Mouse (Mus musculus): ENCODE measurements at regions not wholly inside any gene's neighbourhood (a gene's known extent, or its start where the extent isn't known, plus 50 kb on each side); places are given as distances from the start of the nearest gene placed in this dataset.

DNA sequence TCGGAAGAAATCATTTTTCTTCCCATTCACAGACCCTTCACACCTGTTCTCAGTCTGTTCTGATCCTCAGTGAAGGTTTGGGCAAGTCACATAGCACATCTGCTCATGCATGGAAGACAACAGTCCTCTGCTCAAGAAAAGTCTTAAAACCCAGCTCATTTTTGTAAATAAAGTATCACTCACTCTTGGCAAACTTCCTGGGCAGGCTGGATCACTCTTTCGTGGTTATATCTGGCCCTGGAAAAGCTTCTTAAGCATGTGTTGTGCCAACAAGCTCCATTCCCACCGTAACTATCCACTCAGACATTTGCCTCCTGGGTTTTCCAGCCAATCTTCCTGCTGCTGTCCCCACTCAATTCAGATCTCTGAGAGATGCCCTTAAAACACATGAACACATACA lies 103.2 kb upstream of the Cep85l start:
- Histone ChIP-seq H3K9ac (ENCODE audit: low read length) (no peak overlapping the region), H3K4me3 (ENCODE audit: low read length) (no peak overlapping the region), H3K27ac (ENCODE audit: low read length) (no peak overlapping the region), H3K4me1 (ENCODE audit: control insufficient read depth, insufficient read depth, low read length) (no peaks in the 10 kb centered on the region), H3K9me3 (replicated peaks; ENCODE audit: control insufficient read depth, low read length) (no peaks in the 10 kb centered on the region), H3K36me3 (ENCODE audit: control insufficient read depth, insufficient read depth) (no peaks in the 10 kb centered on the region), H3K4me2 (ENCODE audit: low read depth, low read length) (no peak overlapping the region), H3K27me3 (ENCODE audit: control insufficient read depth, insufficient read depth, low read length) (no peaks in the 10 kb centered on the region)
- 48% methylated on average over 3 of the region's 3 CpGs for WGBS
- no peak for ATAC-seq (replicated peaks; ENCODE audit: extremely low read depth, insufficient read depth, low FRiP score)

DNA sequence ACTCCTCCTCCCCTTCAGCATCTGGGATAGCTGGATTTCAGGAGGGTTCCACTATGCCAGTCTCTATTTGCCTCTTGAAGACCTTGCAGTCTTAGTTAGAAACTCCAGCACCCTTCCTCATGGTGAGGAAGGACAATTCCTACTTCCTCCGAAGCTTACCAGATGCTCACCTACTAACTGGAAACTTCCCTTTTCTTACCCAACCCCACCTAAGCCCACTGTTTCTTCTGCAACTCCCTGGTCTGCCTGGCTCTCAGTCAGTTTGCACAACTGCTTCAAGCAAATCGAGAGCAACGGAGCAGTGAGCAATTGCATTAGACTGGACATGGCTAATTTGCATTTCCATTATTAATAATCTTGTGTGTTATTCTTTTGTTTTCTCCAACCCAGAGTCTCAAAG lies 90.5 kb upstream of the Cep85l start:
- no peaks in the 10 kb centered on the region for H3K27me3 ChIP-seq (ENCODE audit: control insufficient read depth, insufficient read depth, low read length)
- no peak overlapping the region for H3K4me3 ChIP-seq (ENCODE audit: low read length)
- no peak overlapping the region for H3K9ac ChIP-seq (ENCODE audit: low read length)
- peaks cover 2% of the 10 kb centered on the region; the same call in 1 of the 2 replicates for H3K36me3 ChIP-seq (ENCODE audit: control insufficient read depth, insufficient read depth)
- no peak for ATAC-seq (replicated peaks; ENCODE audit: extremely low read depth, insufficient read depth, low FRiP score)
- H3K9me3 ChIP-seq (replicated peaks; ENCODE audit: control insufficient read depth, low read length), result peaks cover 19% of the 10 kb centered on the region
- no peak overlapping the region for H3K27ac ChIP-seq (ENCODE audit: low read length)
- no peak overlapping the region for H3K4me2 ChIP-seq (ENCODE audit: low read depth, low read length)
- WGBS, result 88% methylated on average over 3 of the region's 3 CpGs
- H3K4me1 ChIP-seq (ENCODE audit: control insufficient read depth, insufficient read depth, low read length), result peaks cover 7% of the 10 kb centered on the region

DNA sequence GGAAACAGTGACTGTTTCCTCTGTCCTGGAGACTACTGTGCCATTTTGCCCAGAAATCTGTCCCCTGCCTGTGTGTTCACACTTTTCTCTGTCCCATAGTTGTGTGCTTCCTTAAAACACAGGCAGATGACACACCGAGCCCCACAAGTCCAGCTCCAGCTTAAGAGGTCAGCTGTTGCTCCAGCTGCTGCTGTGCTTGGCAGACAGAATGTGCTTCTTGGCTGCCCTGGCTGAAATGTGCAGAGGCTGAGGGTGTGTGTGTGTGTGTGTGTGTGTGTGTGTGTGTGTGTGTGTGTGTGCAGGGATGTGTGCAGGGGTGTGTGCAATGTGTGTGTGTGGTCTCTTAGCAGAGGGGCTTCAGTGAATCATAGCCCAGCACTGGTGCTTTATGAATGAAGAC lies 89.9 kb upstream of the Cep85l start:
- Histone ChIP-seq H3K36me3 (ENCODE audit: control insufficient read depth, insufficient read depth) (peaks cover 2% of the 10 kb centered on the region; the same call in 1 of the 2 replicates), H3K9ac (ENCODE audit: low read length) (no peak overlapping the region), H3K4me2 (ENCODE audit: low read depth, low read length) (no peak overlapping the region), H3K27ac (ENCODE audit: low read length) (peak overlapping the region; percentile 59), H3K27me3 (ENCODE audit: control insufficient read depth, insufficient read depth, low read length) (no peaks in the 10 kb centered on the region), H3K9me3 (replicated peaks; ENCODE audit: control insufficient read depth, low read length) (peaks cover 19% of the 10 kb centered on the region), H3K4me1 (ENCODE audit: control insufficient read depth, insufficient read depth, low read length) (peaks cover 10% of the 10 kb centered on the region), H3K4me3 (ENCODE audit: low read length) (no peak overlapping the region)
- 38% methylated on average over 1 of the region's 1 CpGs for WGBS
- ATAC-seq (replicated peaks; ENCODE audit: extremely low read depth, insufficient read depth, low FRiP score), result 0 out of 2 replicates have a peak, but pooled peaks have one; percentile 35

DNA sequence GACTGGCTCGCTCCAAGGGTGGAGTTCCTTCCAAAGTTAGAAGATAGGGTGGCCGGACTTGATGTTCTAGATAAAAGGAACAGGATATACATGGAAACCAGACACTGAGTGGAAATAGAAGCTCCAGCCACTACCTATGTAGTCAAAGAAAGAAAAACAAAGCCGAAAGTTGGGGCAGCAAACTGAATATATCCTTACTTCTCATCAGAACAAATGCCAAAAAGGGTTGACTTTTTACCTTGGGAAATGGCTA lies 88.5 kb upstream of the Cep85l start:
- WGBS, result 80% methylated on average over 3 of the region's 3 CpGs
- H3K27ac ChIP-seq (ENCODE audit: low read length), result no peak overlapping the region
- peaks cover 15% of the 10 kb centered on the region for H3K9me3 ChIP-seq (replicated peaks; ENCODE audit: control insufficient read depth, low read length)
- H3K4me1 ChIP-seq (ENCODE audit: control insufficient read depth, insufficient read depth, low read length), result peaks cover 17% of the 10 kb centered on the region
- no peak overlapping the region for H3K4me3 ChIP-seq (ENCODE audit: low read length)
- H3K4me2 ChIP-seq (ENCODE audit: low read depth, low read length), result no peak overlapping the region
- H3K36me3 ChIP-seq (ENCODE audit: control insufficient read depth, insufficient read depth), result peaks cover 2% of the 10 kb centered on the region; the same call in 1 of the 2 replicates
- no peaks in the 10 kb centered on the region for H3K27me3 ChIP-seq (ENCODE audit: control insufficient read depth, insufficient read depth, low read length)
- H3K9ac ChIP-seq (ENCODE audit: low read length), result no peak overlapping the region
- ATAC-seq (replicated peaks; ENCODE audit: extremely low read depth, insufficient read depth, low FRiP score), result no peak

DNA sequence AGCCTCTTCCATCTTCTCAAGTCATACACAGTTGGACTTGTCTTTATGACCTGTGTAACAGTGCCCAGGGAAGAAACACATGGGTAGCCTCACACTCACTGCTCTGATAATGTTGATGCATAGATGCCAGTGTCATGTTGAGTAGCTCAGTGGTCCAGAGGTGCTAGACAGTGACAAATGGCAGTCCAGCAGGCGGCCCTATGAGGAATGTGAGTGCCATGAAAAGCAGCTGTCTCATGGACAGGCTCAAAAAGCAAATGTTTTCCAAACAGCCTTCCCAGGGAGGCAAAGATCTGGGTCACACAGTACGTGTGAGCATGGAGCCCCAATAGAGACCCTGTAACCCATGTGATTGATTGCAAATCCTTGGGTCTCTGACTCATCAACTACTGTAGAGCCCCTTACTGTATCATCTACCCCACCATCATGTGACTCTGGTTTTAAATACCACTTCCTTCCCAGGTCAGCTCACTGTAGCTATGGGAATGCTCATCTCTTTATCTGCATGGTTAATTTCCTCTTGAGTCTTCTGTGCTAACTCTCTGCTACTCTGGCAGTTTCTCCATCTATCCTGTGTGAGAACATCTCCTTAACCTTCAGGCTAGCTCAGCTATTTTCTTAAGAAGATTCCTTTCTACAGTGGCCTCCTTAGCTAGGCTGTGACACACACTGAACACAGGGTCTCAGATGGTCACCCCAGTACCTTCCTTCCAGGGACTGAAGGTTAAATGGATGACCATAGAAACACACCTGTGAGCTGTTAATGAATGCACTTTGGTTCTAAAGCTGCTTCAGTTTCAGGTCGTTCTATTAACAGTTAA lies 87.9 kb upstream of the Cep85l start:
- H3K9ac ChIP-seq (ENCODE audit: low read length), result no peak overlapping the region
- peak overlapping the region; percentile 64 for H3K27ac ChIP-seq (ENCODE audit: low read length)
- peaks cover 2% of the 10 kb centered on the region; the same call in 1 of the 2 replicates for H3K36me3 ChIP-seq (ENCODE audit: control insufficient read depth, insufficient read depth)
- H3K4me3 ChIP-seq (ENCODE audit: low read length), result no peak overlapping the region
- ATAC-seq (replicated peaks; ENCODE audit: extremely low read depth, insufficient read depth, low FRiP score), result no peak
- WGBS, result 55% methylated on average over 3 of the region's 3 CpGs
- H3K27me3 ChIP-seq (ENCODE audit: control insufficient read depth, insufficient read depth, low read length), result no peaks in the 10 kb centered on the region
- no peak overlapping the region for H3K4me2 ChIP-seq (ENCODE audit: low read depth, low read length)
- peaks cover 23% of the 10 kb centered on the region for H3K4me1 ChIP-seq (ENCODE audit: control insufficient read depth, insufficient read depth, low read length)
- H3K9me3 ChIP-seq (replicated peaks; ENCODE audit: control insufficient read depth, low read length), result peaks cover 14% of the 10 kb centered on the region

DNA sequence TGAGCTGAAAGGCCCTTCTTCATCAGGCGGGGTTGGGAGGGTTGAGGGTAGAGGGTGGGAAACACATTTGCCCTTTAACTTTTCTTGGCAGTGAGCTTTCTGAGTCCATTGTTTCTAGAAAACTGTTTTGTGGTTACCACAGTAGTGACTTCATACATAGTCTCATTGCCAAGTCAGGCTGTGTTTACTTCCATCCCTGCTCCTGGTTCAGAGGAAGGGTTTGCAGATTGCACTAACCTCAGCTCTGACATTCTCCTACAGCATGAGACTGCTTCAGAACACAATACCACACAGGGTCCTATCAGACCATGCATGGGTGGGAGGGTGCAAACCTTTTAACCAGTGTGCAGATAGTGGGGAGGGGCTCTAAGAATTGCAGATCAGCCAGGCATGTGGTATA lies 87.1 kb upstream of the Cep85l start:
- Histone ChIP-seq H3K9ac (ENCODE audit: low read length) (0 out of 2 replicates have a peak overlapping the region, but pooled peaks have one; percentile 21), H3K9me3 (replicated peaks; ENCODE audit: control insufficient read depth, low read length) (peaks cover 8% of the 10 kb centered on the region), H3K27me3 (ENCODE audit: control insufficient read depth, insufficient read depth, low read length) (no peaks in the 10 kb centered on the region), H3K4me1 (ENCODE audit: control insufficient read depth, insufficient read depth, low read length) (peaks cover 28% of the 10 kb centered on the region), H3K27ac (ENCODE audit: low read length) (peak overlapping the region; percentile 69), H3K36me3 (ENCODE audit: control insufficient read depth, insufficient read depth) (peaks cover under 1% of the 10 kb centered on the region; the same call in 1 of the 2 replicates), H3K4me3 (ENCODE audit: low read length) (no peak overlapping the region), H3K4me2 (ENCODE audit: low read depth, low read length) (no peak overlapping the region)
- 55% methylated on average over 1 of the region's 1 CpGs for WGBS
- peak; percentile 75 for ATAC-seq (replicated peaks; ENCODE audit: extremely low read depth, insufficient read depth, low FRiP score)

DNA sequence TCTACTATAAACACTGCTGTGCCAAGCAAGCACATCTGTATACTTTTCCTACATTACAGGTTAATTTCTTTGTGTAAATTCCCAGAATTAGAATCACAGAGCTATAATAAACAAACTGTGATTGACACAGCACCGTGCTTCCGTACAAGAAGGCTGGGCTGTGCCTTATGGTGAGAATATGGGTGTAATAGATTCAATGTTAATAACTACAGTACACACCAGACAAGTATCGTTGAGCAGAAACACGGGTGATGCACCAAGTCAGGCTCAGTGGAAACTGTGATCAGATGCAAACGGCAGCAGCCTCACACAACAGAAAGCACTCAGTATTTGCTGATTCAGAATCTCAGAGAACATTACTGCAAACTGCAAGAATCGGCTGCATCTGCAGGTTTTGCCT lies 86.5 kb upstream of the Cep85l start:
- Histone ChIP-seq H3K4me1 (ENCODE audit: control insufficient read depth, insufficient read depth, low read length) (peaks cover 31% of the 10 kb centered on the region), H3K9ac (ENCODE audit: low read length) (no peak overlapping the region), H3K27me3 (ENCODE audit: control insufficient read depth, insufficient read depth, low read length) (no peaks in the 10 kb centered on the region), H3K4me2 (ENCODE audit: low read depth, low read length) (no peak overlapping the region), H3K4me3 (ENCODE audit: low read length) (no peak overlapping the region), H3K27ac (ENCODE audit: low read length) (peak overlapping the region; percentile 69), H3K36me3 (ENCODE audit: control insufficient read depth, insufficient read depth) (no peaks in the 10 kb centered on the region), H3K9me3 (replicated peaks; ENCODE audit: control insufficient read depth, low read length) (peaks cover 5% of the 10 kb centered on the region)
- no peak for ATAC-seq (replicated peaks; ENCODE audit: extremely low read depth, insufficient read depth, low FRiP score)
- WGBS, result 68% methylated on average over 6 of the region's 6 CpGs

DNA sequence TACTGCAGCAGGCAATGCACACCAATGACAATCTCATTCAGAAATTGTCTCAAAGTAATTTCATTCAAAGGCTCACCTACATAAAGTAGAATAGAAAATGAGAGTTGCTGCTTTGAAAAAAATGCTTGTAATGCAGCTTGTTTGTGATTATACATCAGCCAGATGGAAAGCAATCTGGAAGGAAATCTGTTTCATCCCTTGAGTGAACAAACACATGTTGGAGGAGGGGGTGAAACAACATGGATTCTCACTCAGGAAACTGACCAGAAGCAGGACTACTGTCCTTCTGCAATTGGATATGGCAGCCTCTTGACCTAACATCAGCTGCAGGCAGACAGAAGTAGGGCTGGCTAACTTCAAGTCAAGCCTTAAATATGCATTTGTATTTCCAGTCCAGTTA lies 84.8 kb upstream of the Cep85l start:
- Histone ChIP-seq H3K36me3 (ENCODE audit: control insufficient read depth, insufficient read depth) (no peaks in the 10 kb centered on the region), H3K9me3 (replicated peaks; ENCODE audit: control insufficient read depth, low read length) (no peaks in the 10 kb centered on the region), H3K27me3 (ENCODE audit: control insufficient read depth, insufficient read depth, low read length) (no peaks in the 10 kb centered on the region), H3K4me3 (ENCODE audit: low read length) (no peak overlapping the region), H3K4me2 (ENCODE audit: low read depth, low read length) (no peak overlapping the region), H3K4me1 (ENCODE audit: control insufficient read depth, insufficient read depth, low read length) (peaks cover 36% of the 10 kb centered on the region), H3K9ac (ENCODE audit: low read length) (no peak overlapping the region), H3K27ac (ENCODE audit: low read length) (no peak overlapping the region; the same call in 1 of the 2 replicates)
- no peak for ATAC-seq (replicated peaks; ENCODE audit: extremely low read depth, insufficient read depth, low FRiP score)

DNA sequence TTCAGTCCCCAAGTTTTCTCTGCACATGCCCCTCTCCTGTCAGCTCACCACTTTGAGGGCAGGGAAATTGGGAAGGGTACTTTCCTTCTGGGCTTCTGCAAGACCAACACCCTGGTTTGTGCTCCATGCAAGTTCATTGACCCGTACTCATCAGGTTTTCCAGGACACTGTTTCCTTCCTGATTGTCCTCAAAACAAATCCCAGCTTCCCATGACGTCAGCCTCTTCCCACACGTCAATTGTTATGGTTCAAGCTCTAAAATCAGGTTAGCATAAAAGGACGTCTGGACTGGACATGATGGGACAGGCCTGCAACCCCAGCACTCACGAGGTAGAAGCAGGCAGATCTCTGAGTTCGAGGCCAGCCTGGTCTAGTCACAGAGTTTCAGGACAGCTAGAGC lies 84.3 kb upstream of the Cep85l start:
- no peak overlapping the region for H3K4me2 ChIP-seq (ENCODE audit: low read depth, low read length)
- WGBS, result 66% methylated on average over 6 of the region's 6 CpGs
- no peak for ATAC-seq (replicated peaks; ENCODE audit: extremely low read depth, insufficient read depth, low FRiP score)
- peaks cover 36% of the 10 kb centered on the region for H3K4me1 ChIP-seq (ENCODE audit: control insufficient read depth, insufficient read depth, low read length)
- no peak overlapping the region for H3K4me3 ChIP-seq (ENCODE audit: low read length)
- no peaks in the 10 kb centered on the region for H3K9me3 ChIP-seq (replicated peaks; ENCODE audit: control insufficient read depth, low read length)
- H3K36me3 ChIP-seq (ENCODE audit: control insufficient read depth, insufficient read depth), result no peaks in the 10 kb centered on the region
- no peaks in the 10 kb centered on the region for H3K27me3 ChIP-seq (ENCODE audit: control insufficient read depth, insufficient read depth, low read length)
- H3K27ac ChIP-seq (ENCODE audit: low read length), result peak overlapping the region; percentile 24; the same call in 1 of the 2 replicates
- H3K9ac ChIP-seq (ENCODE audit: low read length), result no peak overlapping the region

Measured in heart, embryonic 16.5 days (tissue).